Comparison of ENCODE assay signal across 13 mouse cellular contexts in genomic region chr3:79527521-79527920, GRCm38 (mm10).
"Had no signal": no experiment of that assay in that cellular context is flagged by ENCODE, and none has a peak within 500 bp of the region (broad histone marks: within the 10 kb centered on the region; RNA-seq: fewer than 3 reads in every experiment).

No protein-coding gene starts in this region.

- DNase-seq: kidney, adult 8-10 months; liver; lung, embryonic 14.5 days; midbrain, embryonic 14.5 days; right cerebral cortex, adult 18-20 months; right cerebral cortex, postnatal 25 days; thymus, adult 18-20 months; thymus, postnatal 14 days had no signal

- H3K27me3 ChIP-seq: neural tube, embryonic 15.5 days had no signal

- H3K27ac ChIP-seq: left cerebral cortex, adult 2 months; liver, embryonic 14.5 days; neural tube, embryonic 15.5 days had no signal

- H3K9ac ChIP-seq: liver, embryonic 14.5 days; lung, embryonic 14.5 days; neural tube, embryonic 15.5 days had no signal

- H3K4me3 ChIP-seq: left cerebral cortex, adult 2 months; myocyte; neural tube, embryonic 15.5 days had no signal

- ATAC-seq: intestine, postnatal 0 days had no signal

- H3K36me3 ChIP-seq: neural tube, embryonic 15.5 days had no signal

- H3K4me2 ChIP-seq: lung, embryonic 14.5 days; neural tube, embryonic 15.5 days had no signal

- H3K9me3 ChIP-seq: neural tube, embryonic 15.5 days had no signal
